Mouse (Mus musculus): ENCODE measurements around the gene Rev1.
"Not testable (repeated sequence)": the region's sequence is repeated elsewhere in the genome, so short reads cannot be mapped to it uniquely, and the experiment has no call there.

The Rev1 gene

DNA sequence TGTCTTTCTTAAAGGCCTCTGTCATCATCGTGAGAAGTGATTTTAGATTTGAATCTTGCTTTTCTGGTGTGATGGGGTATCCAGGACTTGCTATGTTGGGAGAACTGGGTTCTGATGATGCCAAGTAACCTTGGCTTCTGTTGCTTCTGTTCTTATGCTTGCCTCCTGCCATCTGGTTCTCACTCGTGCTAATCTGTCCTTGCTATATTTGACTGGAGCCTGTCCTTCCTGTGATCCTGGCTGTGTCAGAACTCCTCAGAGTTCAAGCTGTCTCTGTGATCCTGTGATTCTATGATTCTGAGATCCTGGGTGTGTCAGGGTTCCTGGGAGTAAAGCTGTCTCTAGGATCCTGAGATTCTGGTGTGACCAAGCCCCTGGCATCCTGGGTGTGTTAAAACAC, 67.4 kb downstream of the Rev1 start:
- DNase-seq: not testable (repeated sequence)

DNA sequence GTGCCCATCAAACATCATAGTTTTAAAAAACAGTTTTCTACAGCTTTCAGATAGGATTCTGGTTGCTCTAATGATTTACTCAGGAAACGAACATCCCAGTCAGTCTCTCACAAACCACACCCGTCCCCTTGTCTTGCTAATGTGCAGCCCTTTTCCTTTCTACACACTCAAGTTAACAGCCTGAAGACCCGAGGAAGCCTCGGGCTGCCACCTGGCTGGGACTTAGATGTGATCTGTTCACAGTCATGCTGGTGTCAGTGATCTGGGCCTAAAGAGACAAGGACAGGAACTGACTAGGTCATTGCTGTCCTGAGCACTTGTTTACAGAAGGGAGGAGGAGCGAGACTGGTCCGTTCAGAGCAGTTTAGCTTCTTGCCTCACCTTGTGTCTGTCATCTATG, 71.2 kb downstream of the Rev1 start:
- DNase-seq: no peak

DNA sequence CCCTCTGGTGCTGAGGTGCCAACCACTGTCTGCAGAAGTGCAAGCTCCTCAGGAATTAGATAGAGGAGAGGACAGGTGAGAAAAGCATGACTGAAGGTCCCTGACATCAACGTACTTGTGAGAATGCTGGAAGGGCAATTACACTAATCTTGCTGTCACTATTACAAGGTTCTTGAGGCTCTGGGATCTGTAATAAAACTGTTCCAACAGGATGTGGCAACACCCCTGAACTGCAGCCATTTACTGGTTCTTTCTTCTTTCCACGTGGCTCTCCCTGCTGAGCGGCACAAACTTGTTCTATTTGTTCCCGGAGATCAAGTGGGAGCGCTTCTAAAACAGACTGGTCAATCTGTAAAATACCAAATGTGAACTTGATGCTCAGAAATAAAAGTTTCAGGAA, 74.4 kb downstream of the Rev1 start:
- DNase-seq: no peak

DNA sequence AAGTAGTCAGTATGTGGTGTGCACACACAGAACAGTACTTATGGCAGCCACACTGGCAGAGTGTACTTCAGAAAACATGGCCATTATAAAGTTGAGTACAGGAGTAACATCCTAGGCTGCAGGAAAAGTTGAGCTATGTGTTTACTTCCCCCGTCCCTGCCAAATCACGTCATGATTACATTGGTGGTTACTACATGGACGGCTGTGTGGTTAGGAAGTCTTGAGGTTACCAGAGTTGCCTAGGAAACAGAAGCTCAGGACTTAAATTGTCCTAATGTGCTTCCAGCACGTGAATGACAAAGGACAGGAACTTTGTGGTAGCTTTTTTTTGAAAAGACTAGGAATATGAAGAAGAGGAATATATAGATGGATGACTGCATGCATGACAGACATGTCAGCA, 80.0 kb downstream of the Rev1 start:
- DNase-seq: peak; percentile 23

DNA sequence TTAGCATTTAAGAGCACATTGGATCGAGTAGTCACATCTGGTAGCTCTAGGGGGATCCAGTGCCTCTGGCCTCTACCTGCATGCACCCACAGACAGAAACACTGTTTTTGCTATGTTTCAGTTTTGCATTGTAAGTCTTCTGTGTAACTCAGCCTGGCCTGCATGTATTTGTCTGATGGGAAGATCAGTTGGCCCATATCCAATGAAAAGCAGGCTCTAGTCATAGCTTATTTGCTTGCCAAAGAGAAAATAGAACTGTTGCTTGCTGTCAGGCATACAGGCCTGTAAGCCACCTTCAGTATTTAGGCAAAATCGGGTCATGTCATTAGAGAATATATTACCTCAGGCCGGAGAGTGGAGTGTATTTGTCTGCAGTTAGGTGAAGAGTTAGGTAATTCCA, 81.5 kb downstream of the Rev1 start:
- peak; percentile 49 for DNase-seq

DNA sequence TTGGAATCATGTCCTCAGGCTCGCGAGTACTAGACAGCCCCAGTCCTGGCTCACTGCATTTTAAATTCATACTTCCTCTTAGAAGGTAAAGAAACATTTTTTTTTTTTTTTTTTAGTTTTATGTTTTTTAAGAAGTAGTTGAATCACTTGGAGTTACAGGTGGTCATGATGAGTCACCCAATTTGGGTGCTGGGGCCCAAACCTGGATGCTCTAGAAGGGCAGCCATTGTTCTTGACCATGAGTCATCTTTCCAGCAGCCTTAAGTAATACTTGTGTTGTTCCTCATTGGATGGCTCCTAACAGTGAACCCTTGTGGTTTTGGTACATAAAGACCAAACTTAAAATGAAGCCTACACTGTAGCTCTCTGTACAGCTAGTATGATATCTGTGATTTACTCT, 90.7 kb downstream of the Rev1 start:
- DNase-seq: peak; percentile 30

DNA sequence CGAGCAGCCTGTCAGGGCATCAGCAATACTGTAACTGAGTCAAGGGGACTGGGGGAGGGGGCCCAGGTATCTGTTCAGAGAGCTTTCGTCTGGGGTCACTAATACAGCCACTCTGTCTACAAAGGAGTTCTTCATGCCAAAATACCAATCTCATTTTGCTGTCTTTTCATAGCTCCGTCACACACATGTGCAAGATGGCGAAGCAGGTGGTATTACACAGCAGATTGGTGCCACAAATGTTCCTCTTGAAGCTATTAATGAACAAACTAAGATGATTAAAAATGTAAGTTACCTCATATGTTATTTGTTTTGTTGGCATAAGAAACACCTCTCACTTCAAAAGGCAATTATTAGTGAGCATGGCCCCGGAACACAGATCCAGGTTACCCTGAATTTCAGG, 92.2 kb downstream of the Rev1 start:
- DNase-seq: no peak

DNA sequence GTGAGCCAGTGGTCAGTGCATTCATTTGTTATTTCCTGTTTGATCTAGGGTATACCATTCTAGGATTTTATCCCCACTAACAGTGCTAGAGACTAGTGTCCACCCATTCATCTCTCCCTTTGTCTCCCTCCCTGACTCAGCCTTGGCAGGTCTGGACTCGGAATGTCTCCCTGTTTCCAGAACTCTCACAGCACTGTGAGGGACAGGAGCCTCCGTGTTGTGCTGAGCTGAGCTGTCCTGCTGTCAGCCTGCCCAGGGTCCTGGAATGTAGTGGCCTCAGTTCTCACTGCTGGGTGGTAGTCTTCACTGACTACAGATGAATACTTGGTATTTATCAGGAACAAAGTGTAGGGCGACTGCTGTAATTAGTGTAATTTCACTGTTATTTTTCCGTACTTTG, 94.1 kb downstream of the Rev1 start:
- DNase-seq: peak; percentile 84

DNA sequence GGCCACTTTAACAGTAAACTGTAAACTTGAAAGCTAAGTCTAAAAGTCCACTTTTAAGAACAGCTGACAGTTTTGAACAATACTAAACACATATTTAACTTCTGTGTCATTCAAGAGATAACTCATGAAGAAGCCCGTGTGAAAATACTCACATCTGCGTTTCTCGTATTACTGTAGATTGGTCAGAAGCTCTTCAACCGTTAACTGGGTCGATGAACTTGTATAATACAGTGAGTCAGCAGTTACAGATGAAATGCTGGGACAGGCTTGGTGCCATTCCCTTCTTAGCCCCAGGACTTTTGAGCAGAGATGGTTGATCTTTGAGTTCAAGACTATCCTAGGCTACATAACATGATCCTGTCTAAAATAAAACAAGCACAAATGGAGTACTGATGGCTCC, 98.2 kb downstream of the Rev1 start:
- DNase-seq: peak; percentile 84

DNA sequence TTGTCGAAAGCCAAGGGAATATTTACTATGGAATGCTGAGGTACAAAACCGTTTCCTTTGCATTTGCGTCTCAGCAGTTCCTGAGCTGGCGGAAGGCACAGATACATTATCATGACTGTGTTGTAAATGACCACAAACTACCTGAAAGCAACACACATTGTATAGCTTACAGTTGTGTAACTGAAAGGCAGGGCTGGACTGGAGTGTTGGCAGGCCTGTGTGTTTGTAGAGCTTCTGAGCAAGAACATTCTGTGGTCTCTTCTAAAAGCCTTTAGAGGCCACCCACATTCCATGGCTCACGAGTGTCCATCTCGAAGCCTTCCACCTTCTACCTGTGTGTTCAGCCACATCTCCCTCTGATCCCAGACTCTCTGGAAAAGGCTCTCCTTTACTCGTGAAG, 102.3 kb downstream of the Rev1 start:
- peak; percentile 67 for DNase-seq

DNA sequence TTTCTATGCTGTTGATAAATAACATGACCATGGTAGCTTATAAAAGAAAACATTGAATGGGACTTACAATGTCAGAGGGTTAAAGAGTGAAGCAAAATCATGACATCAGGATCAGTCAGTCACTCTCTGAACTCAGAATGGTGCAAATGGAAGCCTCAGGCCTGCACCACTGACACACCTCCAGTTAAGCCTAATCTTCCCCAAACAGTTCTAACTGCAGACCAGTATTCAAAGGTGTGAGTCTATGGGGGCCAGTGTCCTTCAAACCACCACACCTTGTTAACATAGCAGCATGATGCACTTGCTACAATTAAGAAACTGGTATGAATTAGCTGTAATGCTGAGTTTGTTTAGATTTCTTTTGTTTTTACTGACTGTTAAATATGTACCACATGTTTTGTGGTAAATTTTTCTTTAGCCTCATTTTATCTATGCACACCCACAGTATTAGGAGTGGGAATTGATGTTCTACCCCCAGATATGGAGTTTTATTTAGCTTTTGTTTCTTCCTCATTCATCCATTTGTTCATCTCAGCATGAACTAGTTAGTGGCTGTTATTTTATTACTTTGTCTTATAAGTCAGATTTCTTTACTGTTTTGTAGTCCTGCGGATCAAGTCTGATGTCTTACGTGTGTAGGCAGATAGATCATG, 114.9 kb downstream of the Rev1 start:
- DNase-seq: peak; percentile 37

DNA sequence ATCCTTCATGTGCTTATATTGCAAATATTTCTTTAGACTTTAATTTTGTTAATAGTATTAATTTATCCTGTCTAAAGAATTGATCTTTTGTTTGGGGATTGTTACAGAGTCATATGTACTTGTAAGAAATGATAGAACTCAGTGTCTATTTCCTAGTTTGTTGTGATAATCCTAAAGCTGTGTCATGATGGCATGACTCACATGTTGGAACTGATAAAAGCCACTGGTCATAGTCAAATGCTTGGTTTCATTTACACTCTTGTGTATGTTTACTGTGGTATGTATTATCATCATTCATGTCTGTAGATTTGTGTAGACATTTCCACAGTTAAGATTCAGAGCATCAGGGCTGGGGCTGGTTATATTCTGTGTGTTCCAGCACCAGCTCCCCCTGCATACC, 117.1 kb downstream of the Rev1 start:
- no peak for DNase-seq

DNA sequence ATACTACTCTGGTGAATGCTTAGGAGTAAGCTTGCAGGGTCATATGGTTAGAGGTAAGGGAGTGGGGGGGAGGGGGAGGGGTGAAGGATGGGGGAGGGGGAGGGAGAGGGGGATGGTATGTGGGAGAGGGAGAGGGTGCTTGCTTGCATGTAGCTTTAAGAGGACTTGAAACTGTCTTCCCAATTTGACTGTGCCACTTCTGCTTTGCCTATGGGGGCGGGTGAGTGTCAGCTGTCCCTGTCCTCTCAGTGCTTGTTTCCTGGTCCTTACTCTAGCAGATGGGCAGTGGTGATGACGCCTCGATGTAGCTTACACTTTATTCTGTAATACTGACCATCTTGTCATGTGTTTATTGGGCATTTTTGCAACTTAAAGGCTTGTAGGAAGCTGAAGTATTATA, 117.5 kb downstream of the Rev1 start:
- DNase-seq: peak; percentile 96

DNA sequence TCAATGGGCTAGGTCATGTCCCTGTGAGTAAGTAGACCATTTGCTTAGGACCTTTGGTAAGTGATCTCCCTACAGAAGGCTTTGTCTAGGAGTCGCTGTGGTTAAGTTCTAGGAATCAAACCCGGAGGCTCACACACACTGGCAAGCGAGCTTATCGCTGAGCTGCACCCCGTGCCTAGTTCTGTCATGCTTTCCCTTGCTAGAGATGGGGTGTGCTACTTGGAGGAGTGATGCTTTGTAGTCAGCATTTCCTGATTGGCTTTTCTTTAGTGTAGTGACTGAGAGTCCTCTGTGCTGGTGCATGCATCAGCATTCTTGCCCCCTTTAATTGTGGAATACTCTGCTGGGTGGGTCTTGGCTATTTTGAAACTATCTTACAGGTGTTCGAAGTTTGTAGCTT, 118.0 kb downstream of the Rev1 start:
- DNase-seq: peak; percentile 70

DNA sequence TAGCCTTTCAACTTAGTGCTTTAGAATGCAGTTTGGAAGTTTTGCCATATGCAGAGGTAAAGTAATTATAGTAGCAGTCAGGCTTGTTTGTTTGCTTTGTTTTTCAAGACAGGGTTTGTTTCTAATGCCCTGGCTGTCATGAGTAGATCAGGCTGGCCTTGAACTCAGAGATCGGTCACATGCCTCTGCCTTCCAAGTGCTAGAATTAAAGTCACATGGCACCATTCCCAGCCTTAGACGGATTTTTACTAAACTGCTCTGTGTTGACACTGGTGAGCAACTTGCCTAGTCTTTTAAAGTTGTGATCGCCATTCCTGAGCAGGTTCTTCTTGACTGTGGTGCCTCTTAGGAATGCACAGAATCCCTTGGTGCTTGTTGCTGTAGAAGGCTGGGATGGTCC, 122.9 kb downstream of the Rev1 start:
- peak; percentile 64 for DNase-seq

DNA sequence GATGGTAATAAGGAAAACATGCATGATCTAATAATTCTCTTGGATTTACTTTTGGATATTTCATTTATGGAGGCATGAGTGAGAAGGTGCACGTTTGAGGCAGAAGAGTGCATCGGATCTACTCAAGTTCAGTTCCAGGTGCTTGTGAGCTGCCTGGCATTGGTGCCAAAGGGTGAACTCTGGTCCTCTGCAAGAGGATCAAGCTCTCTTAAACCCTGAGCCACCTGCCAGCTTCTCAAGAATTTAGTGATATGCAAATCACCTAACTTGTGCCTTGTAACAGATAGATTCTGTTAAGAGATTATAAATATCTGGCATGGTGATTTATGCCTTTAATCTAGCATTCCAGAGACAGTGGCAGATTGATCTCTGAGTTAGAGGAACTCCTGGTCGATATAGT, 126.6 kb downstream of the Rev1 start:
- DNase-seq: peak; percentile 64
